Mouse (Mus musculus) frontal cortex, postnatal 10 days (tissue): ENCODE measurements around the gene Ino80b.

Source experiments
- DNase-seq, 2 experiments: peaks; one replicate each; pipeline ENCODE4 v3.0.0; 2022; ENCODE audit warnings: low spot score in 2 of 2, mixed read lengths in 1 of 2

Gene Ino80b

GRCm38 (mm10) chr6:83087205-83087925, 37.9 kb downstream of the Ino80b start:
- DNase-seq = no peak

- no peak for DNase-seq
Measured at GRCm38 (mm10) chr6:83086121-83087035, 38.9 kb downstream of the Ino80b start, which contains the start of gene Lbx2. Lbx2 (plus strand) TSS chr6:83086367.

GRCm38 (mm10) chr6:83084477-83084876, 40.8 kb downstream of the Ino80b start:
- DNase-seq = no peak

- DNase-seq = no peak
Measured at GRCm38 (mm10) chr6:83083497-83083896, 41.7 kb downstream of the Ino80b start.

- no peak for DNase-seq
Measured at GRCm38 (mm10) chr6:83080210-83080609, 45.0 kb downstream of the Ino80b start.

GRCm38 (mm10) chr6:83078324-83078858, 46.8 kb downstream of the Ino80b start:
- peak; percentile 96 to 99 for DNase-seq

- no peak for DNase-seq
Measured at GRCm38 (mm10) chr6:83077630-83078323, 47.5 kb downstream of the Ino80b start, which contains the start of gene Pcgf1. Pcgf1 (plus strand) TSS chr6:83077869.

- DNase-seq = no peak
Measured at GRCm38 (mm10) chr6:83074979-83075378, 50.3 kb downstream of the Ino80b start.
